Mouse (Mus musculus) yolk sac, embryonic 10.5 days (tissue): ENCODE measurements around the gene Usp3.

Experiments
- DNase-seq: peaks from one replicate; pipeline ENCODE4 v3.0.0-alpha.2; 2017; ENCODE audit warnings: low spot score

Gene Usp3

DNA sequence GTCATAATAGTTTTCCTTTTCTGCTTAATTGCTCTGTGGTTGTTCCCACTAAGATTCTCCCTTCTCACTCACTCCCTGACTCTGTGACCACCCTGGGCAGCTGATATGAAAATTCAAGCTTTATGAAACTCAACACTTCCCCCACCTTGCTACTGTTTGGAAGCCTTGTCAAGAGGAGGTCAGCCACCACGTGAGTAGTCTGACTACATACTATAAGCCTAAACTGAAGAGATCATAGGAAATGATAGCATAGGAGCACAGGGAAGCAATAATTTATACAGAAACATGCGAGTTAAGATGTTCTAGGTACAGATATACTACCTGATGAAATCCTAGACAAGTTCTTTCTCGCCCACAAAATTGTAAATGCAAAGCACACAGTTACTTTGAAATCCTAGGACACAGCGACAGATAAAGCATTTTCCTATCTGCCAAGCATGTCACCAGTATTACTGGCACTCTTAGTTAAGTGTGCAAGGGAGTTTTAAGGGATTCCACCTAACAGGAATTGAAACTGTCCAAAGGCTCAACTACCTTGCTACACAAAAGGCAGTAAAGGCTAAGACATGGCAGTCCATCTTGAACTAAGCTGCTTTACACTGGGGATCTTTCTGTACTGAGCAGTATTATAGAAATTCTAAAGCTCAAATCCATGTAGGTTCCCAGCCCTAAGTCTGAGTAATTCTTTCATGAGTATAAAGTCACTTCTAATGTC is 20.8 kb downstream of the Usp3 start:
- no peak for DNase-seq

DNA sequence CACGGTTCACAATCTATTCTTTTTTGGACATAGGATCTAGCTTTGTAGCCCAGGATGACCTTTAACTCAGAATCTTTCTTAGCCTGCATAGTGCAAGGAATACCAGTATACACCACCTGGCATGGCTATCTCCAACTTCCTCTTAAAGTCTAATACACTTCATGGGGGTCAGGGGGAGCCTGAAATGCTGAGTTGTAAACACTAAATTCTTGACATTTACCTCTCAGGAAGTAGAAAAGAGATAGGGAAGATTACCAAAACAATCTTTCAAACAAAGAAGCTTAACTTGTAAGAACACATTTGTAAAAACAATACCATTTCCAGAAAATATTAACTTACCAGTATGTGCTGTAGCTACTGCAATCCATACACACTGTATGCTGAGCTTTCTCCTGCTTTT is 30.7 kb downstream of the Usp3 start:
- no peak for DNase-seq

DNA sequence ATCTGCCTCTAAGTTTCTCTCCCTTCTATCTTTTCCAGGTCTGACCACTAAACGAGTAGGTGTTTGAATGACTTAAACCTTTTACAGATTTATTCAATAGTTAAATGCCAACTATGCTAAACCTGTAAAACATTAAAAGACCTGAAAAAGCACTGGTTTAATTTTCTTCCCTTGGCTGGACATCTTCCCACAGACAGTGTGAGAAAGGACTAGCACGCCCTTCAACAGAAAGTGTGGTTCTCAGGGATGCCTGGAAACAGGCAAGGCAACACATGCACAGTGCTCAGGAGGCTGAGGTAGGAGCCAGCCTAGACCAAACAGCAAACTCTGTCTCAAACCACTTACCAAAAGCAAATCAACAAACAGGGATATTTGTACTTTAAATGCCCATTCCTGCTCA is 31.4 kb downstream of the Usp3 start:
- DNase-seq = no peak

DNA sequence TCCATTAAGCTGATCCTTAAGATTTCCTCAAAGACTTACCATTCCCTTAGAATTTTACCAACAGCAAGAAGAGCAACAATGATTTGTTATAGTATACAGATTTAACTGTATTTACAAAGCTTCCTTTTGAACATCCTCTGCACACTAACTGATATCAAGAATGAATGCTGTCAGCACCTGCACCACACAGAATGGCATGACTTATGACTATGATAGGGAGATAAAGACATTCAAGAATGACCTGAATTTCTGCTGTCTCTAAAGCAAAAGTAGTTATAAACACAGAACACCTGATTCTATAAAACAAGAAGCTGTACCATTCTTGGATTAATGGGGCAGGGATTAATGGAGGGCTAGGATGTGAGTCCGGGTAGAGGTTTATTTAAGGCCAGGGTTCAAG is 32.2 kb downstream of the Usp3 start:
- DNase-seq = no peak

DNA sequence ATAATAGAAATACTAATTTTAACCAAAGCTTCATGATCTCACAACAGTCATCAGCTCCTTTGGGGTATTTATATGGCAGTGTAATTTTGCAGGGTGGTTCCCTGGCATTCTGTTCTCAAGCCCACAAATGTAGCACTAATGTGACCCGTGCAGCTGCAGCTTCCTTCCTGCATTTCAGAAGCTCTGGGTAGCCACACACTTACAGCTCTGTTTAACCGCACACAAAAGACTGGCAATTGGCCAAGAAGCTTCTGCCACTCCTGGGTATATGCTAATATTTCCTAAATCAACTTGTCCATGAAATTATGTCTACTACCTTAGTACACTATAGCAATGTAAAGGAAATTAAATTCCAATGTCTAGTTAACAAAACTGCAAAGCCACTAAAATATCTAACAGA is 32.6 kb downstream of the Usp3 start:
- DNase-seq = no peak

DNA sequence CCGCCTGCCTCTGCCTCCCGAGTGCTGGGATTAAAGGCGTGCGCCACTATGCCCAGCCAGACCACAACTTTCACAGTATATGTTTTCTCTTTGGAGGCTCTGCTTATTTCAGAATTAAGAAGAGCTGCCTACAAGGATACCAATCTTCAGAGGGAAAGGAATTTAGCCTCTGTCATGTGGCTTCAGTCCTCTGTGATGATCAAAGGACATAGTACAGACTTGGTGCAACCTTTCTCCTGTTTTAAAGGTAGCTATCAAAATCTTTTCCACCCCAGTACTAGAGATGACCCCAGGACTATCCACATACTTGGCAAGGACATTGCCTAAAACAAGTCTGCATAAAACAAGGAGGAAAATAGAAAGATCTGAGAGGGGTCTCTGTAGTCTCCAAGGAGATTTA is 34.0 kb downstream of the Usp3 start:
- DNase-seq = peak; percentile 16

DNA sequence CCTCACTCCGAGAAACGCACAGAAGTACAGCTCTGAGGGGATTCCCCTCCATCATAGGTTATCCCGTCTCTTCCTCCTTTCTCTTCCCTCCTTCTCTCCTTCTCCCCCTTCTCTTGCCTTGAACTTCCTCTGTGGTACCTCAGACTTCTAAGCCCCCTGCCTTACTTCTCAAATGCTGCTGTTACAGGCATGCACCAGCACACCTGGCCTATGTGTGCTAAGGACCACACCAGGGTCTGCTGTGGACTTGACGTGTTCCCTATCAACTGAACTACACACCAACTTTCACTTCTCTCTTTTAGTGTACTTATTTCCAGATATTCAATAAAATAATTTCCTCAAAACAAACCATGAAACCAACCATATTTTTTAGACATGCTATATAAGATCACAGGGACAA is 50.2 kb downstream of the Usp3 start:
- DNase-seq = no peak

DNA sequence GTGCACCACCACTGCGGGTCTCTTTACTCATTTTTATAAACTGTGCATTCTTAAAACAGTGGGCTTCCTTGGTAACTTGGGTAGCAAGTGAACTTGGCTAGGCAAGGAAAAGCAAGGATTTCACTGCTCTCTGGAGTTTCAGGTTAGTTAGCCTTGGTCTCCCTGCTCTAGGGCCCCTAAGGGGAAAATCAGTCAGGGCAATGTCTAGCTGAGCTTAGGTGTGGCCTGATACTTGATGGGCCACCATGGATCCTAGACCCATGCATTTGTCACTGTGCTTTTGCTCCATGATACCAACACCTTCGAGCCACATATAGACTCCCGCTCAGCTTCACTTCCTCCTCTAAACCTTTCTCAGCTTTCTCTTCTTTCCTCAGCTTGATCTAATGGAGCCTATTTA is 71.3 kb downstream of the Usp3 start:
- DNase-seq = no peak

DNA sequence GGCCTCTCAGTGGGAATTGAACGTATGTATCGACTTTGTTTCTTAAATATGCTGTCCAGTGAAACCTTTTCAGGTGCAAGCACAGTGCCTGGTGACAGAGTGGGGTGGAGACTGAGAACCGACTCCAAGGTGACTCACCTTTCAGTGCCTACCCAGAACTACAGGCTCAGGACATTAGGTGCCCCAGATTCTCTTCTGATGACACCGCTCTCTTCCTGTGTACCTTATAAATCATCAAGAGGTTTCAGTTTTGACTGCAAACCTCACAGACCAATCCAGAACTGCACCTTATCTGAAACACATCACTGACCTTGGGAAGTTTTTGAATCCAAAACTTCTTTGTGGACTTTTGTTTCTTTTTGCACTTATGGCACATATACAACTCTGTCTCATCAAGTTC is 72.6 kb downstream of the Usp3 start:
- no peak for DNase-seq

DNA sequence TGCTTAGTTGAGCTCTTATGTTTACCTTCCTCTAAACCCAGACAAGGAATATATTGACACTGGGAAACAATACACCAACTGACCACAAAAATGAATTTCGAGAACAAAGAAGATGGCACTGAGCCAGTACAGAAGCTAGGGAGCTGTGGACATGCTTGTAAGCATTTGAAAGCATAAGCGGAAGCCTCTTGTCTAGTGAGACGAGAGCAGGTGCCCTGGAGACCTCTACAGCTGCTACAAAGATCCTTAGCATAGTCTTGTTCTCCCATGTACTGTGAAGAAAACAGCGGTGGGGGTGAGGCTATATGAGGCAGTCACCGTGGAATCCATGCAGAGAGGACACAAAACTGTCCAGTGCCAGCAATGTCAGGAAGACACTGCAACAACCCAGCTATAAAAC is 74.0 kb downstream of the Usp3 start:
- no peak for DNase-seq

DNA sequence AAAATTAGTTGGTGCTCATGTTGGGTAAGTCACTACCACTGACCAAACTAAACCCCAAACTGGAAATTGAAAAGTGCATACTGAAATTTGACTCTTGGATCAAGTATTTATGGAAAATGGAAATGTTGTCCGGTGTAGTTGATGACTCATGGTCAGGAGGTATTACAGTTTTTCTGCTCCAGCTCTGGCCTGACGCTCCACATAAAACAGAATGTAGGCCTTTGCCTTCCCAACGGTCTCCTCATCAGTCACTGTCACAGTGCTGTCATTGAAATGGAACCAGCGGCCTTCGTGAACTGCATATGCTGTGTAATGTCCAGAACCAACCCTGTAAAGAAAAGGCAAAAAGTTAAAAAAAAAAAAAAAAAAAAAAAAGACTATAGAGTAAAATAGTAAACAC is 74.7 kb downstream of the Usp3 start:
- no peak for DNase-seq

DNA sequence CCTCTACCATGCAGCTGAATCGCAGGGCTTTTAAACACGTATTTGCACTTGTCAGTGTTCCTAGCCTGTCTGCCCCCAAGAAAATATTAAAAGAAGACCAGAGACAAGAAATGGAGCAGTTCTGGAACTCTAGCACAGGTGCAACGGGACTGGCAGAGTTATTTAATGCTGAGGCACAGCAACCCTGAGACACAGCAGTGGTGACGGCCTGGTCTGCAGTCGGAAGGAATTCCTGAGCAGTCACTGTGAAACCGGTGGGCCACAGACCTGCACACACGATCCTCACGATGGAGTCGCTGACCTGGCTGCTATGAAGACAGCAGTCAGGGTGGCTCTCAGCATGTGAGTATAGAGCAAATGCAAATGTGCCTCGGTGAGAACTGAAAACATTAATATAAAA is 75.2 kb downstream of the Usp3 start:
- DNase-seq = no peak

DNA sequence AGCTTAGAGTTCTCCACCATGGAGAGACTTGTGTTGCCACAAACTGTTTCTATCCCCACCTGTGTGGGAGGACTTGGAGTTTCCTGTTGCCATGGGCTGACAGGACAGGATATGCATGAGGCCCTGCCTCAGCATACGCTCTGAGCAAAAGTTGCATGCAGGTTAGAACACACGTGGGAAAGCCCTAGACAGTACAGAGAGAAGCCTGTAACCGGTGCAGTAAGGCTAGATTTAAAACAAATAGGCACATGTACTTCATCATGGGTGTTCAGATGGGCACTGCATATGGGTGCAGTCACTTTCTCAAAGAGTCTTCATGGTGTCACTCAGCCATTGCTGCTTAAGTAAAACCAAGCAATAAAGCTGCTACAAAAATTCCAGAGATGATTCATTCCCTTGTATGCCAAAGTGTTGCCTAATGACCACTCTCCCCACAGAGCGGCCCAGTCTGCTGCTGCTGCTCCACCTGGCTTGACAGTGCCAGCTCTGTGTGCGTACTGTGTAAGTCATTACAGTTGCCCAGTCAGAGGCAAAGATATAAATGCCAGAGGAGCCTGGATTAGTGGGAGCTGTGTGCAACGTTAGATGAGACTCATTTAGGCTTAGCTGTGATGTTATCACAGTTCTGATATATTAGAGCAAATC is 76.5 kb downstream of the Usp3 start:
- no peak for DNase-seq

DNA sequence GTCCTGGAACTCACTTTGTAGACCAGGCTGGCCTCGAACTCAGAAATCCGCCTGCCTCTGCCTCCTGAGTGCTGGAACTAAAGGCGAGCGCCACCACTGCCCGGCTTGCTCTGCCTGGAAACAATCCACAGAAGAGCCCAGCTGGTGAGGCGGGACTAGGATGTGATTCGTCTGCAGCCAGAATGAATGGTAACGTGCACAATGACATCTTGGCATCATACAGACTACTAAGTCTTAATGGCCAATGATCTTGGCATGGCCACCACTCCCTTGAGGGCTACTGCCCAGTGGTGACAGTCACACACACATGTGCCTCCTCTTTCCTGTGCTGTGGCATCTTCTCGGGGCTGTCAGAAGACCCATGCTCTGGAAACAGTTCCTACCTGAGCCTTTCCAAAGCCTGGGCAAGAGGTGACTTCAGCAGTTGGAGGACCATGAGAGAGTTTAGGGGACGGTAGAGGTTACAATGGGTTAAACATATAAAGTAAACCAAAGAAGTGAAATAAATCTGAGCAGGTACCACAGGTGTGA is 77.2 kb downstream of the Usp3 start:
- no peak for DNase-seq

DNA sequence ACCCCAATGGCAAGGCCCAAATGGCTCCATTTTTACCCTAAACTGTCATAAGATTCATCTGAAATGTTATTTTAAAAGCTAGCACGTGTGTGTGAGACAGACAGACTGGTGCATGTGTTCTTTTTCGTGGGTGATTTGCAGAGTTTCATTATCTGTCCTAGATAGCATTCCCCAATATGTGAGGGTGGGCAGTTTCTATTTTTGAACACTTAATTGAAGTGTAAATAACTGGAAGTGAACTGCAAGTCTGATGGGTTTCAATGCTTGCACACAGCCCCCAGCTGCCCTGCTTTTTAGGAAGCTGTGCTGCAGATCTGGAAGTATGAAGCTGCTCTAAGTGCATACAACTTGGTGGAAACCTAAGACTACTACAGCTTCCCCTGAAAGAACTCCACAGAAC is 77.8 kb downstream of the Usp3 start:
- no peak for DNase-seq

DNA sequence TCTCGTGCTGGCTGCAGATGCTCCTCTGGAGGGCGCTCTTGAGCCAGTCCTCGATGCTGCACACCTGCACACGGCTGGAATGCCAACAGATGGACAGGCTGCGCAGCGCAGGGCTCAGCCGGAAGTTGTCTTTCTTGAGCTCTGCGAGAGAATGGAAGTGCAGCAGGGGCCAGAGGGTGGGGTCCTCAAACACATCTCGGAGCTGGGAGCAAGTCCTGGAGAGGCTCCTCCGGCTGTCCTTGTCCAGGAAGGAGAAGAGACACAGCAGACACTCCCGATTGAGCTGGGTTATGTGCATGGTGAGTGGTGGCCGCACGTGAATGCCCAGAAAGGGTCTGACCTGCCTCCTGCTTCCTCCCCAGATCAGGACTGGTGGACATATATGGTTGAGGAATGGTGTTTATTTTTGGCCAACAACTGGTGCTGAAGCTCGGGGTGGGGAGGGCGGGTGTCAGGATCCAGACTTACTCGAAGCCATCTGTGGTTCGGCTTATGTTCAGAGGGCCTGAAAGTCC is 78.6 kb downstream of the Usp3 start, which contains the start of gene Fbxl22:
Gene Fbxl22 (minus strand): TSS at position 338 of the 515 bp plus-strand sequence.
- peak; percentile 85 for DNase-seq

DNA sequence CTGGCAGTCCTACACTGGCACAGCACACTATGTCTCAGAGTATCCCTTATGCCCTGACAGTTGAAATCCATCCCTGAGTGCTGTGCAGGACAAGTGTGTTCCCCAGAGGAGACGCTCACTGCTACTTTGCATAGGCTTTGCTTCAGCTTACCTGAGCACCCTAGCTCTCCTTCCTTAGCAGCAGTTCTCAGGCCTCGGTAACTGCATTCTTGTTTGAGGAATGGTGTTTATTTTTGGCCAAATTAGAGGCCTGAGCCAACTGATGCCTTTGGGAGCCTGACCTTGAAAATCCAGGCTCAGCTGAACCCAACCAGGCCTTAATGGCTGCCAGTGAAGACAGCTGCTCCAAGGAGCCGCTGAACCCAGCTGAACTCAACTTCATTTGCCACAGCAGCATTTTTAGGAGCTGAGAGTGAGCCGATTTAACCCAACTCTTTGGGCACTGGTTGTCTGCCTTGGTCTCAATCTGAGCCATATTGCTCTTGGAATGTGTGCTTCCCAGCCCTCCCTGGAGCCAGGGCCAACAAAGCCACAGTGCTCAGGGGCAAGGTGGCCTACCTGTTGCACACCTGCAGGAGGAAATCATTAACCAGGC is 79.2 kb downstream of the Usp3 start:
- no peak for DNase-seq

DNA sequence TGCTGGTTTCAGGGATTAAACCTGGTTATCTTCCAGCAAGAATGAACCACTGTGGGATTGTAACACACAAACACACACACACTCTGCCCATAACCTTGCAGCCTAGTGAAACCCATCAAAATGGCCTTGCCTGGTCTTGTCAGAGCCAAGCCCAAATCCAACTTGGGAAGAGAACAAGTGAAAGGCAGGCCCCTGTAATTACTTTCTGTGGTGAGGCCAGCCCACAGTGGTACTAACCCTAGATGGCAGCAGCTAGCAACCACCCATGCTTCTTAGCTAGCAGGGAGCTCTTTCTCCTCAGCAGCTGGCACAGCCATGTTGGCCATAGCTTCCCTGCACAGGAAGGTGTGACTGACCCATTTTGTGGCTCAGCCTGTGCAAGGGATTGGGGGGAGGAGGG is 79.8 kb downstream of the Usp3 start:
- no peak for DNase-seq

DNA sequence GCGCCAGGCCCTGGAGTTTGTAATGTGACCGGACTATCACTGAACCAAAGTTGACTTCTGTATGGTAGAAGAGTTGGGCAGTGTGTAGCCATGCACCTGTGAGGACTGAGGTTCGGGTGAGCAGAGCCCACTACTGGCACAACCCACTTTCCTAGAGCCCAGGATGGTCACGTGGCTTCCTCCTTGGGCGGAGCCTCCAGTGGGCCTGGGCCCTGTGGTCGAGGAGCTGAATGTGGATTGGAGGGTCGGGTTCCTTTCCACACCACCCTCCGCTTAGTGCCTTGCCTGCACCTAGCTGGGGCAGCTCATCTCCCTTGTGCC is 80.6 kb downstream of the Usp3 start:
- peak; percentile 89 for DNase-seq

DNA sequence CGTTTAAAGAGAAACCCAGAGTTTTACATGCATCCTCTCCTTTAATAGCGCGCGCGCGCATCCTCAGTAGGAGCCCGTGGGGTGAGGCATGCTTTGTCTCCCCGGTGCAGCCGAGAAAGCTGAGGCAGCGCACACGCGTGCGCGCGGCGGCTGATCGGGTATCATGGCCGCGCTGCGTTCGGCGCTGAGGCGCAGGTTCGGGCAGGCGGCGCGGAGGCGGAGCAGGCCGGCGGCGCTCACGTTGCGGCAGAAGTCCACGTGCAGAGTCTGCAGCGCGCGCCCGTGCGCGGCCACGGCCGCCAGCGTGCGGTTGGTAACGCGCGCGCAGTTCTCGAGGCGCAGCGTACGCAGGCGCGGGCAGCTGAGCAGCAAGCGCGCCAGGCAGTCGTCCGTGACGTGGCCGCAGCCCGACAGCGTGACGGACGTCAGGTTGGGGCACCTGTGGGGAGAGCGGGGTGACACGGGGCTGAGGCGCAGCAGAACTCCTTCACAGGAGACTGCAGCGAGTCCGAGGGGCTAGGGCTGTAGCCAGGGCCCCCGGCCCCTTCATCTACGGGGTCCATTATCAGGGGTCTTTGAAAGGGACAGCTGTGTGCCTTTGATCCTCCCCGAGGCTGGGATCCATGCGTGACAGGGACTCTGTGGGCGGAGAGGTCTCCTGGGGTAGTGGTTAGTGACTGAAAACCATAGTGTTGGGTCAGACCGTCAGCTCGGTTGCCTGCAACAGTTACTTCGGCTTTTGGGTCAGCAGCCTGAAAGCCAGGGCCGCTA is 81.2 kb downstream of the Usp3 start:
- DNase-seq = peak; percentile 90

DNA sequence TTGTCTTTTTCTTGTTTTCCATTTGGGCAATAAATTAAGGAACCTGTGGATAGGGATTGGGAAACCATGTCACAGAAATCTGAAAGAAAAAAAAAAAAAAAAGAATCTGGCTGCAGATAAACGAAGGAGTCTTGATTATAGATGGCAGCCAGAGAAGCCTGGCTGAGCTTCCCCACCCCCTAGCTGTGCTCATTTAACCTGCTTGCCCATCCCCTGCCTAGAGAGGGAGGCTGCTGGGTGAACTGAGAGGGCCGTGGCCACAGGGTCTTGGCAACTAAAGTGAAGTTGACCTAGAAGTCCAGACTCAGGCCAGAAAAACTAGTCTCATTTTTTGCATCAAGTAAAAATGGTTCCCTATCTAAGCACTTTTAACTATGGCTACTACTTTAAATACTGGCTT is 82.0 kb downstream of the Usp3 start:
- no peak for DNase-seq

DNA sequence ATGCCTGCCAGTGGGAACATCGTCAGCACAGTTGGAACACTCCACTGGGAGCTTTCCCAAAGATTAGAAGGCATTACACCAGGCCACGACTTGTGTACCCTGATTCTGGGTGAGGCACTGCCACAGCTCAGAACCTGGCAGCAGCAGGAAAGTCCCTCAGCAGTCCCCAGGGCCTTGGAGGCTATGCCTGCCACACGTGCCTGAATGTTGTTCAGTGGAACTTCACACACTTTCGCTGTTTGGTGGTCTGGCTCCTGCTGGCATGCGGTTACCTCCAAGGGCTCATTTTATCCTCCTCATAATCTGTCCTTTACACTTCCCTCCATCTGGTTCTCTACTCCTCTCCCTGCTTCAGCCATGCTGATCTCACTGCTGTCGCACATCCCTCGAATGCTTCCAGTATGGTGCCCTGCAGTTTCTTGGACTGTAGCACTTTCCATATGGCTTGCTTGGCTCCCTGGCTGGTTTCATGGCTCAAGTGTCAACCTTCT is 82.5 kb downstream of the Usp3 start:
- DNase-seq = no peak
